Mouse (Mus musculus): ENCODE data around the gene Ssxb1.
"Not testable (repeated sequence)": the region's sequence is repeated elsewhere in the genome, so short reads cannot be mapped to it uniquely, and the experiment has no call there.

Gene Ssxb1

DNA sequence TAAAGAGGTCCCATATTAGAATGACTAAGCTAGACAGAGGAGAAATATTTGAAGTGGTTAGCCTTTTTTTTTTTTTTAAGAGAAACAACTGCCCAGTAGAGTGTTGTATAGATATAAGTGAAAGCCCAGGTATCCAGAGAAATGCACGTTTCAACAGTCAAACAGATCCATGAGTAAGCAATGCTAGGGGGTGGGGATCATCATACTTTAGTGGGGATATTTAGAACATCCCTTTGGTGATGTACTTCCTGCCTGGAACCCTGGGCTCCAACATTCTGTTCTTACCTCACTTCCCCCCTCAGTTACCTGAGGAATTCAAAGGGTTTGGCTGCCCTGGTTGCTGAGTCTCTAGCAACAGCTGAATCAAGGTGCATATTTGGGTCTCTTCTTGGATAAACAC lies at the start of gene Ssxb1:
Gene Ssxb1, plus strand, starts transcription at position 301 of the 400 bp plus-strand sequence.
- not testable (repeated sequence) for DNase-seq (ENCODE audit: low spot score)

GRCm38 (mm10) chrX:8366678-8367077 lies 46.4 kb upstream of the Ssxb1 start, which contains the start of gene Ssxb9:
Ssxb9 (plus strand) TSS chrX:8366978.
- DNase-seq (ENCODE audit: low spot score) = not testable (repeated sequence)

- DNase-seq (ENCODE audit: low spot score) = not testable (repeated sequence)
These were observed 48.5 kb downstream of the Ssxb1 start, which contains the start of gene Ssxb2 for GRCm38 (mm10) chrX:8461626-8462025. Ssxb2 (minus strand) TSS chrX:8461726.
